Mouse (Mus musculus): ENCODE results near the gene Vmn1r198. TPM values are rescaled to one million over a fixed set of nuclear protein-coding genes. Genes with fewer than 3 reads are reported as not detected.
"Not testable (repeated sequence)": the region's sequence is repeated elsewhere in the genome, so short reads cannot be mapped to it uniquely, and the experiment has no call there.

The Vmn1r198 gene
- total RNA-seq (2014; rRNA removed) (not detected in 2 replicates), polyA plus RNA-seq (2012; rRNA removed) (not detected in 2 replicates)

GRCm38 (mm10) chr13:22350064-22350463 lies at the start of gene Vmn1r198:
Gene Vmn1r198, plus strand, starts transcription at chr13:22350364.
- no peaks in the 10 kb centered on the region for H3K36me3 ChIP-seq (ENCODE audit: control insufficient read depth, insufficient read depth, low read length)
- H3K27me3 ChIP-seq (ENCODE audit: control insufficient read depth, insufficient read depth, low read length): no peaks in the 10 kb centered on the region
- H3K4me3 ChIP-seq (ENCODE audit: insufficient read depth, low read depth, low read length): no peak within 1 kb of the TSS
- no peaks in the 10 kb centered on the region for H3K79me2 ChIP-seq (ENCODE audit: control insufficient read depth, insufficient read depth, low read length)
- H3K9ac ChIP-seq (ENCODE audit: low read depth, low read length): no peak within 1 kb of the TSS
- H3K4me1 ChIP-seq (ENCODE audit: control insufficient read depth, insufficient read depth, low read length): no peaks in the 10 kb centered on the region
- TF ChIP-seq CTCF (IDR thresholded peaks at IDR 0.05; ENCODE audit: low read depth, low read length) (no peak), POLR2A (IDR thresholded peaks at IDR 0.05; ENCODE audit: extremely low read depth, insufficient read depth, low read length) (no peak)
- H3K27ac ChIP-seq (replicated peaks; ENCODE audit: insufficient read depth, low read depth, low read length): no peak within 1 kb of the TSS
- 36% methylated on average over 1 of the region's 1 CpGs for WGBS
- no peak for DNase-seq (ENCODE audit: extremely low read depth, low read depth, low spot score)

GRCm38 (mm10) chr13:22308075-22308474 lies 42.1 kb upstream of the Vmn1r198 start:
- H3K36me3 ChIP-seq (ENCODE audit: control insufficient read depth, insufficient read depth, low read length); H3K9ac ChIP-seq (ENCODE audit: low read depth, low read length); H3K4me3 ChIP-seq (ENCODE audit: insufficient read depth, low read depth, low read length); H3K4me1 ChIP-seq (ENCODE audit: control insufficient read depth, insufficient read depth, low read length); H3K79me2 ChIP-seq (ENCODE audit: control insufficient read depth, insufficient read depth, low read length); H3K27ac ChIP-seq (replicated peaks; ENCODE audit: insufficient read depth, low read depth, low read length); DNase-seq (ENCODE audit: extremely low read depth, low read depth, low spot score); H3K27me3 ChIP-seq (ENCODE audit: control insufficient read depth, insufficient read depth, low read length): not testable (repeated sequence)
- 90% methylated on average over 5 of the region's 5 CpGs for WGBS

- DNase-seq (ENCODE audit: extremely low read depth, low read depth, low spot score): no peak
- Histone ChIP-seq H3K36me3 (ENCODE audit: control insufficient read depth, insufficient read depth, low read length) (no peaks in the 10 kb centered on the region), H3K9ac (ENCODE audit: low read depth, low read length) (no peak overlapping the region), H3K27ac (replicated peaks; ENCODE audit: insufficient read depth, low read depth, low read length) (no peak overlapping the region), H3K4me3 (ENCODE audit: insufficient read depth, low read depth, low read length) (no peak overlapping the region), H3K4me1 (ENCODE audit: control insufficient read depth, insufficient read depth, low read length) (no peaks in the 10 kb centered on the region), H3K79me2 (ENCODE audit: control insufficient read depth, insufficient read depth, low read length) (no peaks in the 10 kb centered on the region), H3K27me3 (ENCODE audit: control insufficient read depth, insufficient read depth, low read length) (no peaks in the 10 kb centered on the region)
- no peak for TF ChIP-seq CTCF (IDR thresholded peaks at IDR 0.05; ENCODE audit: low read depth, low read length)
- TF ChIP-seq POLR2A (IDR thresholded peaks at IDR 0.05; ENCODE audit: extremely low read depth, insufficient read depth, low read length): no peak
- 52% methylated on average over 2 of the region's 2 CpGs for WGBS
These were observed 34.8 kb upstream of the Vmn1r198 start for GRCm38 (mm10) chr13:22315361-22315760.

- WGBS: 85% methylated on average over 2 of the region's 2 CpGs
- Histone ChIP-seq H3K79me2 (ENCODE audit: control insufficient read depth, insufficient read depth, low read length) (no peaks in the 10 kb centered on the region), H3K27ac (replicated peaks; ENCODE audit: insufficient read depth, low read depth, low read length) (no peak overlapping the region), H3K4me1 (ENCODE audit: control insufficient read depth, insufficient read depth, low read length) (no peaks in the 10 kb centered on the region), H3K9ac (ENCODE audit: low read depth, low read length) (no peak overlapping the region), H3K27me3 (ENCODE audit: control insufficient read depth, insufficient read depth, low read length) (no peaks in the 10 kb centered on the region), H3K4me3 (ENCODE audit: insufficient read depth, low read depth, low read length) (no peak overlapping the region), H3K36me3 (ENCODE audit: control insufficient read depth, insufficient read depth, low read length) (no peaks in the 10 kb centered on the region)
- no peak for TF ChIP-seq CTCF (IDR thresholded peaks at IDR 0.05; ENCODE audit: low read depth, low read length)
- no peak for TF ChIP-seq POLR2A (IDR thresholded peaks at IDR 0.05; ENCODE audit: extremely low read depth, insufficient read depth, low read length)
- no peak for DNase-seq (ENCODE audit: extremely low read depth, low read depth, low spot score)
These were observed 32.8 kb upstream of the Vmn1r198 start for GRCm38 (mm10) chr13:22317366-22317765.

GRCm38 (mm10) chr13:22320091-22320490 lies 30.1 kb upstream of the Vmn1r198 start:
- Histone ChIP-seq H3K36me3 (ENCODE audit: control insufficient read depth, insufficient read depth, low read length) (no peaks in the 10 kb centered on the region), H3K4me3 (ENCODE audit: insufficient read depth, low read depth, low read length) (no peak overlapping the region), H3K27ac (replicated peaks; ENCODE audit: insufficient read depth, low read depth, low read length) (no peak overlapping the region), H3K4me1 (ENCODE audit: control insufficient read depth, insufficient read depth, low read length) (no peaks in the 10 kb centered on the region), H3K27me3 (ENCODE audit: control insufficient read depth, insufficient read depth, low read length) (no peaks in the 10 kb centered on the region), H3K79me2 (ENCODE audit: control insufficient read depth, insufficient read depth, low read length) (no peaks in the 10 kb centered on the region), H3K9ac (ENCODE audit: low read depth, low read length) (no peak overlapping the region)
- DNase-seq (ENCODE audit: extremely low read depth, low read depth, low spot score): no peak
- TF ChIP-seq POLR2A (IDR thresholded peaks at IDR 0.05; ENCODE audit: extremely low read depth, insufficient read depth, low read length) (no peak), CTCF (IDR thresholded peaks at IDR 0.05; ENCODE audit: low read depth, low read length) (no peak)

GRCm38 (mm10) chr13:22324289-22324688 lies 25.9 kb upstream of the Vmn1r198 start, which contains the start of gene Vmn1r197:
Gene Vmn1r197, plus strand, starts transcription at chr13:22324589.
- Histone ChIP-seq H3K27me3 (ENCODE audit: control insufficient read depth, insufficient read depth, low read length) (no peaks in the 10 kb centered on the region), H3K9ac (ENCODE audit: low read depth, low read length) (no peak within 1 kb of the TSS), H3K36me3 (ENCODE audit: control insufficient read depth, insufficient read depth, low read length) (no peaks in the 10 kb centered on the region), H3K27ac (replicated peaks; ENCODE audit: insufficient read depth, low read depth, low read length) (no peak within 1 kb of the TSS), H3K79me2 (ENCODE audit: control insufficient read depth, insufficient read depth, low read length) (no peaks in the 10 kb centered on the region), H3K4me3 (ENCODE audit: insufficient read depth, low read depth, low read length) (no peak within 1 kb of the TSS), H3K4me1 (ENCODE audit: control insufficient read depth, insufficient read depth, low read length) (no peaks in the 10 kb centered on the region)
- no peak for TF ChIP-seq CTCF (IDR thresholded peaks at IDR 0.05; ENCODE audit: low read depth, low read length)
- TF ChIP-seq POLR2A (IDR thresholded peaks at IDR 0.05; ENCODE audit: extremely low read depth, insufficient read depth, low read length): no peak
- no peak for DNase-seq (ENCODE audit: extremely low read depth, low read depth, low spot score)

Data from liver, adult 2 months (tissue).